Mouse (Mus musculus): Measurements from ENCODE around the gene Hist1h2ak.
"Not testable (repeated sequence)": the region's sequence is repeated elsewhere in the genome, so short reads cannot be mapped to it uniquely, and the experiment has no call there.

Hist1h2ak gene

DNA sequence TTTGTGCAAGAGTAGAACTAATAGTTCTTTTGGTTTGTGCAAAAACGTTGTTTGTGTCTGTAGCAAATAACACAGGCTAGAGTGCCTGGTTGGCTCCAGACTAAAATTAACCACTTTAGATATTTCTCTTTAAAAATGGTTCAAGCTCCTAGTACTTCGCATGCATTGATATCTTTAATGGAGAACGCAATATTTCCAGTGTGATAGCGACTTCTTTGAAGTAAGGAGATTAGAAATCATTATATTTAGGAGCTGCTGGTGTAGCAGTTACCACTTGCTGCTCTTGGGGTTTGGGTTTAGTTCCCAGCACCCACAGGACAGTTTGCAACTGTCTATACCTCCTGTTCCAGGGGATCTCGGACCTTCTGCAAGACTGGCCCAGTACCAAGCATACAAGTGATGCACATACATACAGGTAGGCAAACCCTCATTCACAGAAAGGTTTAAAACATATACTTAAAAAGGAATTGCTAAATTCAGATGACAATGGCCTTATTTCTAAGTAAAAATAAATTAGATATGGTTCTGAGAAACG lies 27.5 kb upstream of the Hist1h2ak start:
- POLR2A ChIA-PET: interaction anchor here (0.8 to 22.5 kb wide), 40 partner anchors 9 to 1981 kb away, joined by 3 to 823 read pairs (median 13); partner anchors contain the start of genes Hist1h2ai (in 4 of the 4), Hist1h2ak (in 4 of the 4), Hist1h2bn (in 4 of the 4) and Hist1h3h (in 4 of the 4)
- CTCF ChIA-PET: interaction anchor here in 1 of 4 experiments (0.7 kb wide), 1 partner anchor 263 kb away, joined by 3 read pairs; no protein-coding TSS in a partner anchor

DNA sequence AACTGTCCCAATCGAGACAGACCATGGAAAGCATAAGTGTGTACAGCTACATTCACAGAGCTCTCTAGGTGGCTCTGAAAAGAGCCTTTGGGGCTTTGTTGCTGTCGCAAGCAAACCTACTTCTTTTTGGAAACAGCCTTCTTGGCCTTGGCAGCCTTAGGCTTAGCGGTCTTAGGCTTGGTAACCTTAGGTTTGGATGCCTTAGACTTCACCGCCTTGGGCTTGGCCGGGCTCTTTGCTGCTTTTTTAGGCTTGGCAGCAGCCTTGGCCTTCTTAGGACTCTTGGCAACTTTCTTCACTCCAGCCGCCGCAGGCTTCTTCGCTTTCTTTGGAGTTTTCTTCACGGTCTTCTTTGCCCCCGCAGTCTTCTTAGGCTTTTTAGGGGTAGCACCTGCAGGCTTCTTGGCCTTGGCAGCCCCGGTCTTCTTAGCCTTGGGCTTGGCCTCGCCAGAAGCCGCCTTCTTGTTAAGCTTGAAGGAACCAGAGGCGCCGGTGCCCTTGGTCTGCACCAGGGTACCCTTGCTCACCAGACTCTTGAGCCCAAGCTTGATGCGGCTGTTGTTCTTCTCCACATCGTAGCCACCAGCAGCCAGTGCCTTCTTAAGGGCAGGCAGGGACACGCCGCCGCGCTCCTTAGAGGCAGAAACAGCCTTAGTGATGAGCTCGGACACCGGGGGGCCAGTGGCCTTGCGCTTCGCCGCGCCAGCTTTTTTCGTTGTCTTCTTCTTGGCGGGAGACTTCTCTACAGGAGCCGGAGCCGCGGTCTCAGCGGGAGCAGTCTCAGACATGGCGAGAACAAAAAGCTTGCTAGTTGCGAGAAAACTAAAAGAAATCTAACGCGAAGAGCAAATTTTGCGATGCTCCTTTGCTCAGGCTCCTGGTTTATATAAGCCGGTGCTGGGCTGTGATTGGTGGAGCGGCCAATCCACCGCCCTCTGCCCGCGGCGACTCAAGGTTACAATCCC lies 26.4 kb upstream of the Hist1h2ak start, which contains the start of gene Hist1h1b:
Gene Hist1h1b, minus strand, starts transcription at position 859 of the 965 bp plus-strand sequence.
- POLR2A ChIA-PET: interaction anchor here (0.6 to 22.5 kb wide), 81 partner anchors 7 to 1982 kb away, joined by 3 to 823 read pairs (median 5); partner anchors contain the start of genes Hist1h2ai (in 4 of the 4), Hist1h2ak (in 4 of the 4), Hist1h2bn (in 4 of the 4) and Hist1h3h (in 4 of the 4)
- CTCF ChIA-PET: interaction anchor here in 1 of 4 experiments (0.7 kb wide), 1 partner anchor 264 kb away, joined by 3 read pairs; no protein-coding TSS in a partner anchor

DNA sequence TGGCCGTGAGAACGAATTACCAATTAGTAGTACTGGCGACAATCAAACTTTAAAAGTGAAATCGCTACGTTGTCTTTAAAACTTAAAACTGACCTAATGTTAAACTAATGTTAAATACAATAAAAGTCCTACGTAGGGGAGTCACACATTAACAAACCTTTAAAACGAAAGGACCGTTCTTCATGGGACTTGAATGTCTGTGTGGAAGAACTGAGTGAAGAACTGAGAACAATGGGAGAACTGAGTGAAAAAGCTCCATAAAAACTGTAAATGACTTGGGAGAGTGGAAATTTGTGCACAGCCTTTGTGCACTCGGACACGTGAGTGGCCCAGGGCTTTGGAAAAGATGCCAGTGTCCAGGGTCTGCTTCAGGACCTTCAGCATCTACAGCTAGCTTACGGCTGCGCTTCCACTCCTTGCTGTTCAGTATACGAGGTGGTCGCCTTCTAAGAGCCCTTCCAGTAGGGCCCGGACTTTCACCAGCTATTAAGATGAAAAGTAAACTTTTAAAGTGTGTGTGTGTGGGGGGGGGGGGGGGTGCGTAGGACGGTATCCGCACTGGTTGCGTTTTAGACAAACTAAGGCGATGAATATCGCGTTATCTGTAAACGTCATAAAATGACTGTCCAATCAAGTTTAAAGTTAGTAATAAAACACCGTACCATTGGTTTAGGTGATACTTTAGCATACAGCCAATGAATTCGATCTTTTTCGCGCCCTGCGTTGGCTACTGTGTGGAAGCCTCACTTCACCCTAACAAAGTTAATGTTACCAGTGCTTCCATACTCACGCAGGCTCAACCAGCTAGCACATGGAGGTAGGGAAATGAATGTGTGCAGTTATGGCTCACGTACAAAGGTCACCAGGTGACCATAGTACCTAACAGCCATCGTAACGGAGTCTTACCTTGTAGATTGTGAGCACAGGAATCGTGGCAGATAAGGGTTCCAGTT lies 25.5 kb upstream of the Hist1h2ak start:
- ChIA-PET POLR2A (interaction anchor here (0.6 to 22.5 kb wide), 68 partner anchors 8 to 1846 kb away, joined by 3 to 823 read pairs (median 5); partner anchors contain the start of genes Hist1h2ai (in 4 of the 4), Hist1h2ak (in 4 of the 4), Hist1h2an (in 4 of the 4) and Hist1h2bn (in 4 of the 4)), CTCF (no interaction called here)

DNA sequence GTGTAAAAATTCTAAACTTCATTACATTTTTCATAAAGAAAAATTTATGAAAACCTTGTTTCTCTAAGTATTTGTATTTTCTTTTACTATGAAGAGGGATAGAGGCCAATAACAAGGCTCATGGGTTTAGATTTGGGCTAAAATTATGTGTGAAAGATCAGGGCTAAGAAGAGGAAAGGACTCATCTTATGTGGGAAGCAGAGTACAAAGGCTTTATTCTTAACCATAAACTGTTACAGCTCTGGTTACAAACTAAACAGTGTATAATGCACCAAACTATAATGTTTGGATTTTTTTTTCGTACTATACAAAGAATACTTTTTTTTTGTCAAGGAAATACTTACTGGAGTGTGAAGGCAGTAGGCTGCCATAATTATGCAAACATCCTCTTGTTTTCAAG lies 2.1 kb upstream of the Hist1h2ak start:
- ChIA-PET CTCF (no interaction called here), POLR2A (interaction anchor here in 2 of 4 experiments (1.9 to 16.3 kb wide), 5 partner anchors 23 to 280 kb away, joined by 4 to 823 read pairs (median 530); partner anchors contain the start of genes Hist1h1b (in 2 of the 2), Hist1h2an (in 2 of the 2), Hist1h2bp (in 2 of the 2) and Hist1h3i (in 2 of the 2))

DNA sequence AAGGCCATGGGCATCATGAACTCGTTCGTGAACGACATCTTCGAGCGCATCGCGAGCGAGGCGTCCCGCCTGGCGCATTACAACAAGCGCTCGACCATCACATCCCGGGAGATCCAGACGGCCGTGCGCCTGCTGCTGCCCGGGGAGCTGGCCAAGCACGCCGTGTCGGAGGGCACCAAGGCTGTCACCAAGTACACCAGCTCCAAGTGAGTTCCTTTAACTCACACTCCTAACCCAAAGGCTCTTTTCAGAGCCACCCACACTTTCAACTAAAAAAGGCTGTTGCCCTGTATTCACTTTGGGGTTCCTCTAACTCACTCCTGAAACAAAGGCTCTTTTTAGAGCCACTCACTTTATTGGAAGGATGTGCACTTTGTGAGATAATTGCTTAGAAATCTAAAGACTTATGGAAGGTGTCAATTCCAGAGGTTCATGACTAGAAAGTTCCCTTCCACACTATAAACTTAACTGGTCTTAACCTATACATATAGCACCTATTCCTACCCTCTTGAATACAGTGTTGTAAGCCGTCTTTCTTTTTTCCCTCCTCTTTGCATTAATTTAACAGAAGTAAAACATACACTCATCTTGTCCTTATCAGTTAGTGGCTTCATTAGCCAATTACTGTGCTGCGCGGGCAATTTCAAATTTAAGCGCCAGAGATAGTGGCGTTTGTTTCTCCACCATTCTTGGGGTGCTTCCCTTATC lies 821 bp upstream of the Hist1h2ak start:
- POLR2A ChIA-PET: interaction anchor here (0.5 to 16.3 kb wide), 89 partner anchors 7 to 1994 kb away, joined by 3 to 823 read pairs (median 5); partner anchors contain the start of genes Hist1h1b (in 4 of the 4), Hist1h2ai (in 4 of the 4), Hist1h2an (in 4 of the 4) and Hist1h2bl (in 4 of the 4)
- CTCF ChIA-PET: not testable (repeated sequence)

DNA sequence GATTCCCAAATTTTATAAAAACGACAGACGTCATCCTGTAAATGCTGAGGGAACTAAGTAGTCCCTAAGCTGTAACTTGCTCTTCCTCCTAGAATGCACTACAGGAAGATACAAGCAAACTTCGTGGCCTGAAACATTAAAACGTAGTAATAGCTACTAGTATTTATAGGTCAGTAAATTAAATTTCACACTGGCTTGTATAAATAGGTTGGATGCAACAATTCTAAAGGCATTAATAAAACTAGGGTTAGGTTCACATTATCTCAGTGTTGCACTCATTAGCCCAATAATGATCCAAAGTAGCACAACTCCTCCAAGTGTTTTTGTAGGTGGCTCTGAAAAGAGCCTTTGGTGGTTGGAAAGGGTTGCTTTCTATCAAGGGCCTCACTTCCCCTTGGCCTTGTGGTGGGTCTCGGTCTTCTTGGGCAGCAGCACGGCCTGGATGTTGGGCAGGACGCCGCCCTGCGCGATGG lies 540 bp downstream of the Hist1h2ak start:
- ChIA-PET CTCF (no interaction called here), POLR2A (interaction anchor here (0.6 to 16.3 kb wide), 68 partner anchors 8 to 1999 kb away, joined by 3 to 823 read pairs (median 9); partner anchors contain the start of genes Hist1h1b (in 4 of the 4), Hist1h2ai (in 4 of the 4), Hist1h2an (in 4 of the 4) and Hist1h2bl (in 4 of the 4))

DNA sequence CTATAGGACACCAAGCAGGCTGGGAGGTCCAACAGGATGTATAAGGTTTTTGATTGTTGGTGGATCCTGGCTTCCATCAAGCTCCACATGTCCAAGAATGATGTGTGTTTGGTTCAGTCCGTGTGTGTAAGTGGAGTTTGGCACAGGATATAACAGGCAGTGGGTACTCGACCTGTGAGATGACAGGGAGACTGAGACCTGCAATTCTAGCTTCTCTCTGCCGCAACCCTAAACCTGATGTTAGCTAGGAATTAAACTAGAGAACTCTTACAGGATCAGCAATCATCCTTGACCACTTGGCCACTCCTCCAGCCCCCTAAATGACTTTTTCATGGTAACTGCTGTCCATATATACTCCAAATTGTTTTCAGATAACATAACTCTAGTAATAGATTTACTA lies 1.3 kb downstream of the Hist1h2ak start:
- CTCF ChIA-PET: interaction anchor here in 1 of 4 experiments (1.0 kb wide), 1 partner anchor 18 kb away, joined by 3 read pairs; the partner anchor contains the start of gene Hist1h4j
- POLR2A ChIA-PET: interaction anchor here (0.5 to 16.3 kb wide), 47 partner anchors 9 to 1869 kb away, joined by 3 to 823 read pairs (median 12); partner anchors contain the start of genes Hist1h1b (in 4 of the 4), Hist1h2ai (in 4 of the 4), Hist1h2an (in 4 of the 4) and Hist1h2bl (in 4 of the 4)

DNA sequence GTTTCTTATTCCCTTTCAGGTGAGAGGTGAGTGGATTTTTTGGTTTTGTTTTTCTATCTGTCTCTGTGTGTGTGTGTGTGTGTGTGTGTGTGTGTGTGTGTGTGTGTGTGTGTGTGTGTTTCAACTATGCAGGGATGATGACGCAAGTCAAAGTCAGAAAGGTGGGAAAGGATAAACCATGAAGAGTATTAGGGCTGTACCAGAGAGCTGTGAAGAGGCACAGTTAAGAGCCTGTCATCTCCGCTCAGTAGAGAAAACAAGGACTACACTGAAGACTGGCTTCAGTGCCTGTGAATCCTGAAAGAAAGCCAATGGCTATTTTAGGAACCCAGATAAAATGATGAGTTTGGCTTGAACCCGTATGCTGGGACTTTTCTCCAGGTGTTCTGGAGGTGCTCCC lies 1.8 kb downstream of the Hist1h2ak start:
- CTCF ChIA-PET: interaction anchor here in 1 of 4 experiments (1.0 kb wide), 1 partner anchor 17 kb away, joined by 3 read pairs; the partner anchor contains the start of gene Hist1h4j
- POLR2A ChIA-PET: interaction anchor here (0.5 to 16.3 kb wide), 31 partner anchors 10 to 1833 kb away, joined by 3 to 823 read pairs (median 21); partner anchors contain the start of genes Hist1h1b (in 4 of the 4), Hist1h2an (in 4 of the 4), Hist1h2bp (in 4 of the 4) and Hist1h4j (in 4 of the 4)

DNA sequence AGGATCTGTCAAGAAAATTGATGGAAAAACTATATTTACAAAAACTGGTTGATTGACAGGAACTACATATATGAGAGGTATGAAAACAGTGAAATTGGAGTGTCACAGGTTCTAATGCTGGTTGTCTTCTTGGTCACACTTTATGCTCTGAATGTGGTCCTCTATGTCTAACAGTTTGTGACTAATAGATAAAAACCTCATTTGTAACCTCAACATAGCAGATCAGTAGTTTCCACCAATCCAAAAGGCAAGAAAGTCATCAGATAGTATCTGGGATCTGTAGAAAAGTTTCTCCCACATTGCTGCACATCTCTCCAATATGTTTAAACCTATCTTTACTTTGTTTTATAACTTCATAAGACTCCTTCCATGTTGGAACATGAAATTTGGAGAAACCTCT lies 2.2 kb downstream of the Hist1h2ak start:
- ChIA-PET CTCF (no interaction called here), POLR2A (interaction anchor here in 3 of 4 experiments (1.2 to 16.3 kb wide), 15 partner anchors 8 to 292 kb away, joined by 3 to 823 read pairs (median 22); partner anchors contain the start of genes Hist1h3i (in 3 of the 3), Hist1h1b (in 2 of the 3), Hist1h2ai (in 2 of the 3) and Hist1h2an (in 2 of the 3))

DNA sequence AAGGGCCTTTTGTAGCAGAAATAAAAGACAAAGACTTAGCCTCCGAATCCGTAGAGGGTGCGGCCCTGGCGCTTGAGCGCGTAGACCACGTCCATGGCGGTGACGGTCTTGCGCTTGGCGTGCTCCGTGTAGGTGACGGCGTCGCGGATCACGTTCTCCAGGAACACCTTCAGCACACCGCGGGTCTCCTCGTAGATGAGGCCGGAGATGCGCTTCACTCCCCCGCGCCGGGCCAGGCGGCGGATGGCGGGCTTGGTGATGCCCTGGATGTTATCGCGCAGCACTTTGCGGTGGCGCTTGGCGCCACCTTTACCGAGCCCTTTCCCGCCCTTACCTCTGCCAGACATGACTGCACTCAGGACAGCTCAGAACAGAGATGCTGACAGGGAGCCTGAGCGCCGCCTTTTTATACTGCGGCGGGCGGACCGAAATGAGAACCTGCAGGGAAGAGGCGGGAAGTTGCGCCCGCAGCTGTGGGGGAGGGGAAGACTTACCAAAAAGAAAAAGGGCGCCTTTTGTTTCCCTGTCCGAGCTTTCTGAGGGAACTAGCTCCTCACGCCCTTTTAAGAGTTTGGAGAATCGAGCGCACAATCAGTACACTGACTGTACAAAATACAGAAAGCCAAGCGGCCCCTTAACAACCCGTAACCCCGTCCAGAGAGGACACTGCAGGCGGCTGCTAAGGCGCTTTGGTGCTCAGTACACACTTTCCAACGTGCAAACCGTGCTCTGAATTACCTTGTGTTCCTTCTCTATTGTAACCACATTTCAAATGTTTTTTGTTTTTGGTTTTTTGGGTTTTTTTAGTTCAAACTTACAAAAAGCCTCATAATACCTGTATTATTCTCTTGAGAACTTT lies 3.2 kb downstream of the Hist1h2ak start, which contains the start of gene Hist1h4k:
Gene Hist1h4k, minus strand, starts transcription at position 347 of the 859 bp plus-strand sequence.
- CTCF ChIA-PET: interaction anchor here in 1 of 4 experiments (1.2 kb wide), 2 partner anchors 15 to 17 kb away, joined by 5 to 6 read pairs; partner anchors contain the start of gene Hist1h4j
- POLR2A ChIA-PET: interaction anchor here (0.6 to 16.3 kb wide), 52 partner anchors 9 to 1967 kb away, joined by 3 to 823 read pairs (median 7); partner anchors contain the start of genes Hist1h1b (in 4 of the 4), Hist1h2ai (in 4 of the 4), Hist1h2an (in 4 of the 4) and Hist1h2bm (in 4 of the 4)

DNA sequence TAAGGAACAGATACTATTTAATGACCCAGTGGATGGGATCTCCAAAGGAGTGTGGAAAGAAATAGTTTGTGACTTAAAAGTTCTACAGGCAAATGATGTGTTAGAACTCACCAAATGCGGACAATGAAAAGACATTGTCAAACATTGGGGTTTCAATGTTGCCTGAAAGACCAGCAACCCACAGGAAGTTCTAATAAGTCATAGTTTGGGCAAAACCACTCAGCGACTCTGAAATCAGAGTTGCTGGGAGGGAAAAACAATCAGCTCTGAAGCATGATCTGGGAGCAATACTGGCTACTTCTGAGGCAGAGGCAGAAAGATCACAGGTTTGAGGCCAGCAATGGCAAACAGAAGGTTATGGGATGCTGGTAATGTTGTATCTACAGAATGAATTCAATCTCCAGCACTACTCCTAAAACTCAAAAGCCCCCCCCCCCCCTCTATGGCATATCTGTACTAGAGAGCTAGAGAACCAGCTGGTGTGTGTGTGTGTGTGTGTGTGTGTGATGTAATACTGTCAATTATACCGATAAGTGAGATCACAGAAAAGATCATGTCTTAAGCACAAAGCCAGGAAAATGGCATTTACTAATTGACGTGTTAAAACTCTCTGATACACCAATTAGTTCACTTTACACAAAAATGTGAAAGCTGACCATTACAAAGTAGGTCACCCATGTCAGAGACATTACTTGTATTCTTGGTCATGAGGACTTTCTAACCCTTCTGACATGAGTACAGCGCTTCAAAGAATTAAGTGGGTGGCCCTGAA lies 4.1 kb downstream of the Hist1h2ak start:
- CTCF ChIA-PET: interaction anchor here in 1 of 4 experiments (1.2 kb wide), 2 partner anchors 14 to 16 kb away, joined by 5 to 6 read pairs; partner anchors contain the start of gene Hist1h4j
- POLR2A ChIA-PET: interaction anchor here (0.6 to 16.3 kb wide), 56 partner anchors 10 to 1967 kb away, joined by 3 to 823 read pairs (median 7); partner anchors contain the start of genes Hist1h1b (in 4 of the 4), Hist1h2ai (in 4 of the 4), Hist1h2bl (in 4 of the 4) and Hist1h2bm (in 4 of the 4)

DNA sequence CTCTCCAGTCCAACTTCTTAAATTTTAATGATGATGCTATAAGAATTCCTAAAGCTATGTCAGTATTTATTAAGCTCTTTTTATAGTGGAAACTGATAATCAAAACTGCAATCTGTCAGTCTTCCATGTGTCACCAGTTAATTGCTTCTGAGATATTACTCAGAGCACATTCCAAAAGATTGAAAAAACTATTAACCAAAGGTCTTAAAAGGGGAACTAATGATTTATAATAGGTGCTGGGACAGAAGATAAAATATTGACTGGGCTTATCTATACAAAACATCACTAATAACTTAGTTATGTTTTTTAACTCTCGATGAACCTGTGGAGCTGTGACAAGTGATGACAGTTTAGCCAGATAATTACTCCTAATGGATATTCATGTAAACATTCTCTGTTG lies 8.6 kb downstream of the Hist1h2ak start:
- POLR2A ChIA-PET: interaction anchor here in 3 of 4 experiments (0.9 to 27.0 kb wide), 17 partner anchors 6 to 42 kb away, joined by 3 to 530 read pairs (median 4); partner anchors contain the start of genes Hist1h2ak (in 2 of the 3), Hist1h2an (in 2 of the 3), Hist1h2bm (in 2 of the 3) and Hist1h2bn (in 2 of the 3)
- CTCF ChIA-PET: no interaction called here

DNA sequence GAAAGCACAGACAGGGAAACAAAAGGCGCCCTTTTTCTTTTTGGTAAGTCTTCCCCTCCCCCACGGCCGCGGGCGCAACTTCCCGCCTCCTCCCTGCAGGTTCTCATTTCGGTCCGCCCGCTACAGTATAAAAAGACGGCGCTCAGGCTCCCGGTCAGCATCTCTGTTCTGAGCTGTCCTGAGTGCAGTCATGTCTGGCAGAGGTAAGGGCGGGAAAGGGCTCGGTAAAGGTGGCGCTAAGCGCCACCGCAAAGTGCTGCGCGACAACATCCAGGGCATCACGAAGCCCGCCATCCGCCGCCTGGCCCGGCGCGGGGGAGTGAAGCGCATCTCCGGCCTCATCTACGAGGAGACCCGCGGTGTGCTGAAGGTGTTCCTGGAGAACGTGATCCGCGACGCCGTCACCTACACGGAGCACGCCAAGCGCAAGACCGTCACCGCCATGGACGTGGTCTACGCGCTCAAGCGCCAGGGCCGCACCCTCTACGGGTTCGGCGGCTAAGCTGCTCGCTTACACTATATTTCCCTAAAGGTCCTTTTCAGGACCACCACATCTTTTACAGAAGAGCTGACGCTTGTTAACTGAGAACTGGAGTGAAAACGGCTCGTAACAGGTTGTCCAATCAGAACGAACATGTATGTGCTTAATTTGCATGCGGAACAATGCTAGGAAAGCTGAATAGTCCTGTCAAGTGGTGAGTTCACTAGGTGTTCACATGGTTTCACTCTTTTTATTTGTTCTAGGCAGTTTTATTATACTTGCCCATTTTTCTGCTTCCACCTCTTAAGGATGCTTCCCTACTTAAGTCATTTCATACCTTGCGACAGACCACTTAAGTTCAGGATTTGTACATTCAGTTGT lies 18.5 kb downstream of the Hist1h2ak start, which contains the start of gene Hist1h4j:
Gene Hist1h4j, plus strand, starts transcription at position 159 of the 862 bp plus-strand sequence.
- ChIA-PET CTCF (interaction anchor here in 3 of 4 experiments (0.5 to 1.0 kb wide), 4 partner anchors 15 to 49 kb away, joined by 3 to 5 read pairs (median 3); partner anchors contain the start of genes Hist1h2bl (in 1 of the 3) and Hist1h4k (in 1 of the 3)), POLR2A (interaction anchor here (0.5 to 27.0 kb wide), 56 partner anchors 7 to 1821 kb away, joined by 3 to 530 read pairs (median 6); partner anchors contain the start of genes Hist1h2ai (in 4 of the 4), Hist1h2an (in 4 of the 4), Hist1h2bl (in 4 of the 4) and Hist1h2bp (in 4 of the 4))
